Mouse (Mus musculus): ENCODE measurements around the gene Kcns1. TPM values are rescaled to one million over a fixed set of nuclear protein-coding genes. Genes with fewer than 3 reads are reported as not detected.

Kcns1 gene
- polyA plus RNA-seq, 1 experiment from 2014 or later, result 3.9 TPM

DNA sequence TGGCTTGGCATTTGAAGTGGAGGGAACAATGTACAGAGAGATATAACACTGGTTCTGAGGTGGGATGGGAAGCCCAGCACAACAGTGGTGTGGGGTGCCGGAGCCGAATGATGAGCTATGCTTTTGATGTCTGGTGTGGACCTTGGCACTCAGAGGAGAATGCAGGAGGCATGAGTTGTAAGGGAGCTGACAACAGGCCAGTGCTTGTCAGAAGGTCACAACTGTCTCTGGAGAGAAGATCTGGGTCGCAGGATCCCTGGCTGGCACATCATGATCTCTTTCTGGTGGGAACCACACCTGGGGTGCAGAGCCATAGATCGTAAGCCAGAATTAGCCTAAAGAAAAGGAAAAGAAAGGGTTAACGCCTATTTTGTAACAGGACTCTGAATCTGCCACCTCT lies 6.9 kb upstream of the Kcns1 start:
- 85% methylated on average over 5 of the region's 5 CpGs for WGBS
- no peaks in the 10 kb centered on the region for H3K4me1 ChIP-seq (ENCODE audit: control insufficient read depth, insufficient read depth, low read length)
- no peaks in the 10 kb centered on the region; the same call in 1 of the 2 replicates for H3K27me3 ChIP-seq (ENCODE audit: control insufficient read depth, insufficient read depth, low read depth, low read length)
- H3K4me3 ChIP-seq (ENCODE audit: low read depth, low read length), result no peak overlapping the region
- H3K9ac ChIP-seq (ENCODE audit: low read depth, low read length), result no peak overlapping the region
- no peak for ATAC-seq
- no peak overlapping the region for H3K27ac ChIP-seq (ENCODE audit: low read length)
- H3K4me2 ChIP-seq (ENCODE audit: low read length), result no peak overlapping the region
- no peaks in the 10 kb centered on the region for H3K36me3 ChIP-seq (ENCODE audit: control insufficient read depth, insufficient read depth, low read length)
- no peaks in the 10 kb centered on the region for H3K9me3 ChIP-seq (replicated peaks; ENCODE audit: control insufficient read depth, low read length, poor library complexity, severe bottlenecking)

DNA sequence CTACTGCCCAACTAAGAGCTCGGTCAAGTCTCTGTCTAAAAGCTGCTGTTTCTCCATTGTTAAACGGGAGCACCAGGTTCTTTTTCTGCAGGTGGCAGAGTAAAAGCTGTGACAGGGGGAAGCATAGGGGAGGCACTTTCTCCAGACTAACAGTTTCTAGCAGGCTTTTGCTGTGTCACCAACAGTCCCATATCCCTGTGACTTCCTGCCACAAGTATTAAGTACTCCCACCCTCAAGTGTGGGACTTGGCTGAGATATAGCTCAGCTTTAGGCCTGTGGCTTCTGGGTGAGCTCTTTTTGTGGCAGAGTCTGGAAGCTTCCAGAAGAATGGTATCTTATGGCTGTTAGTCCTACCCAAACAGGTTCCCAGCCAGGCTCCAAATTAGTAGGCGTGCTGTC lies 4.9 kb upstream of the Kcns1 start:
- no peak overlapping the region for H3K4me2 ChIP-seq (ENCODE audit: low read length)
- no peak overlapping the region for H3K9ac ChIP-seq (ENCODE audit: low read depth, low read length)
- no peak overlapping the region for H3K27ac ChIP-seq (ENCODE audit: low read length)
- H3K9me3 ChIP-seq (replicated peaks; ENCODE audit: control insufficient read depth, low read length, poor library complexity, severe bottlenecking), result no peaks in the 10 kb centered on the region
- ATAC-seq, result no peak
- peaks cover 12% of the 10 kb centered on the region for H3K27me3 ChIP-seq (ENCODE audit: control insufficient read depth, insufficient read depth, low read depth, low read length)
- no peak overlapping the region for H3K4me3 ChIP-seq (ENCODE audit: low read depth, low read length)
- peaks cover 3% of the 10 kb centered on the region for H3K4me1 ChIP-seq (ENCODE audit: control insufficient read depth, insufficient read depth, low read length)
- H3K36me3 ChIP-seq (ENCODE audit: control insufficient read depth, insufficient read depth, low read length), result no peaks in the 10 kb centered on the region
- 74% methylated on average over 3 of the region's 3 CpGs for WGBS

DNA sequence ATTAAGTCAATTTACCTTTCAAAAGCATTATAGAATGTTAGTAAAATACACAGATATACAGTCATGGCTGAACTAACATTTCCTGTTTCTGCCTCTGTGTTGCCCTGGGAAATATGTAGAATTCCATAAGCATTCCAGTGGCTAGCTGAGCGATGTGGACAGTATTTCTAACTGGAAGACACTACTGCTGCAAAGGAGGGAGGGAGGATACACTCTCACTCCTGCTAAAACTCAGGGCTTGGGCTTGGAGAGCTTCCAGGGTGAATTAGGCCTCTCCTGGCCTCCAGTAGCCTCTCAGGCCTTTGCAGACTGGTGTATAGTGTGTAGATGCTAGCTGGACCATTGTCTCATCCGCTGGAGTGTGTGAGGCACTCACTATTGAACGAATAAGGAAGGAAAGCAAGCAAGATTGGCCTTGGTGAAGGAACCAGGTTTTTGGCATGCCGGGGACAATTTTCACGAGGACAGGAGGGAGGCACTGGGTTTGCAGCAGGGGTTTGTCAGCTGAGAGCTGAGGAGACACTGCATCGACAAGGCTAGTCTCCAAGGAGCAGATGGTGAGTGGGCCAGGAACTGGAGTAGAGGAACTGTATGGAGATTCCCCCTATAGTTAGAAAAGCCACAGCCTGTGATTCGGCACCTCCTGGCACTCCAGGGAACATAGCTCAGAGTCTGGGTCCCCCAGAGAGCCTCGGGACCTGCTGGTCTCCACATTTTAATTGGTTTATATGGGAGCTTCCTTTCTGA lies 3.9 kb upstream of the Kcns1 start:
- H3K4me2 ChIP-seq (ENCODE audit: low read length), result no peak overlapping the region

DNA sequence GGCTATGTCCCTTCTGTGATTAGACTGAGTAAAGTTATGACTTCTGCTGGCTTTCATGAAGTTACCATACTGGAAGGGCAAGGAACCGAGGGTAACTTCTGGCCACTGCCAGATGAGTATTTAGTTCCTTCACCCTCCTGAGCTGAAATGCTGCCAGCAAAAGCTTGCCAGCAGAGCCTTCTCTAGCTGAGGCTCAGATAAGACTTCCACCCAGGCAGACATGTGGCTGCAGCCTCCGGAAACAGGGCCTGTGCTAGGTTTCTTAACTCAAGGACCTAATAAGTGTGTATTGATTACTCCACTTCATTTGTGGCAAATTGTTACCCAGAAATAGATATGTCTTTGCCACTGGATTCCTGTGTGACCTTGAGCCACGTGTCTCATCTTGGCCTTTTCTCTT lies 2.5 kb upstream of the Kcns1 start:
- H3K36me3 ChIP-seq (ENCODE audit: control insufficient read depth, insufficient read depth, low read length), result no peaks in the 10 kb centered on the region
- no peak for ATAC-seq
- no peak overlapping the region for H3K4me2 ChIP-seq (ENCODE audit: low read length)
- no peaks in the 10 kb centered on the region for H3K9me3 ChIP-seq (replicated peaks; ENCODE audit: control insufficient read depth, low read length, poor library complexity, severe bottlenecking)
- WGBS, result 71% methylated on average over 3 of the region's 3 CpGs
- H3K27ac ChIP-seq (ENCODE audit: low read length), result no peak overlapping the region
- H3K4me3 ChIP-seq (ENCODE audit: low read depth, low read length), result no peak overlapping the region
- H3K9ac ChIP-seq (ENCODE audit: low read depth, low read length), result no peak overlapping the region
- H3K4me1 ChIP-seq (ENCODE audit: control insufficient read depth, insufficient read depth, low read length), result peaks cover 8% of the 10 kb centered on the region
- peaks cover 35% of the 10 kb centered on the region for H3K27me3 ChIP-seq (ENCODE audit: control insufficient read depth, insufficient read depth, low read depth, low read length)

More for the DNA sequence above, 3.9 kb upstream of the Kcns1 start:
- H3K4me3 ChIP-seq (ENCODE audit: low read depth, low read length), result no peak overlapping the region
- peaks cover 8% of the 10 kb centered on the region for H3K4me1 ChIP-seq (ENCODE audit: control insufficient read depth, insufficient read depth, low read length)
- H3K36me3 ChIP-seq (ENCODE audit: control insufficient read depth, insufficient read depth, low read length), result no peaks in the 10 kb centered on the region
- 79% methylated on average over 8 of the region's 8 CpGs for WGBS
- peaks cover 20% of the 10 kb centered on the region for H3K27me3 ChIP-seq (ENCODE audit: control insufficient read depth, insufficient read depth, low read depth, low read length)
- H3K9me3 ChIP-seq (replicated peaks; ENCODE audit: control insufficient read depth, low read length, poor library complexity, severe bottlenecking), result no peaks in the 10 kb centered on the region
- no peak overlapping the region for H3K9ac ChIP-seq (ENCODE audit: low read depth, low read length)
- ATAC-seq, result no peak
- H3K27ac ChIP-seq (ENCODE audit: low read length), result no peak overlapping the region

DNA sequence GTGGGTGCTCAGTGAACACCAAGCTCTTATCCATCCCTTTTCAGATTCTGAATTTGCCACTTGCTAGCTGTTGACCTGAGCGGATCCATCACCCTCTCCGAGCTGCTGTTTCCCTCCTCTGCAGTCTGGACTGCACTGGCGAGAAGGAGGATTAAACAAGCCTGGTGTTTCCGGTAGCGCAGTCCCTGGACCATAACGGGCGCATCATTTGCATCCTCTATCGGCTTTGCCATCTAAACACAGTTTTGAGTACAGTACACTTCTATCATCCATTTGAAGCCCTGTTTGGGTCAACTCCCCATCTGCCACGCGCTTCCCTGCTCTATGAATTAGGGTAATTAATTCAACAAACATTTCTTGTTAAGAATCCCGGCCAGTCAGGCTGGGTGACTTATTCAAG lies 587 bp downstream of the Kcns1 start:
- Histone ChIP-seq H3K4me2 (ENCODE audit: low read length) (peak overlapping the region; percentile 73), H3K4me3 (ENCODE audit: low read depth, low read length) (peak overlapping the region; percentile 38; the same call in 1 of the 2 replicates), H3K4me1 (ENCODE audit: control insufficient read depth, insufficient read depth, low read length) (peaks cover 12% of the 10 kb centered on the region), H3K36me3 (ENCODE audit: control insufficient read depth, insufficient read depth, low read length) (no peaks in the 10 kb centered on the region), H3K27me3 (ENCODE audit: control insufficient read depth, insufficient read depth, low read depth, low read length) (peaks cover 62% of the 10 kb centered on the region), H3K9ac (ENCODE audit: low read depth, low read length) (no peak overlapping the region), H3K9me3 (replicated peaks; ENCODE audit: control insufficient read depth, low read length, poor library complexity, severe bottlenecking) (no peaks in the 10 kb centered on the region), H3K27ac (ENCODE audit: low read length) (no peak overlapping the region)
- ATAC-seq, result no peak
- WGBS, result 1% methylated on average over 11 of the region's 11 CpGs

DNA sequence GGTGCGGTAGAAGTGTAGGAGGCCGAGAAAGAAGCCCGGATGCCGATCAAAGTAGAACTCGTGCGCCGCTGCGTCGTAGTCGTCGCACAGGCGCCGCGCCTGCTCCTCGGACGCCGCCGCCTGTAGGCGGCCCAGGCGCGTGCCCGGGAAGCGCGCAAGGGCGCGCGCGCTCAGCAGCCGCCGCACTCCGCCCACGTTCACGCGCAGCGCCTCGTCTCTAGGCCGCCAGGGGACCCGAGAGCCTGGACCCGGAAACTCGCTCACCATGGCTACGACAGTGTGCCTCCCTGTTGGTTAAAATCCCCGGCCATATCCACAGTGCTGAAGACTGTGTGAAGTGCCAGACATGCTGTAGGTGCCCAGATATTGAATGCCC lies 2.4 kb downstream of the Kcns1 start:
- Histone ChIP-seq H3K27ac (ENCODE audit: low read length) (no peak overlapping the region), H3K27me3 (ENCODE audit: control insufficient read depth, insufficient read depth, low read depth, low read length) (peaks cover 62% of the 10 kb centered on the region), H3K4me2 (ENCODE audit: low read length) (peak overlapping the region; percentile 65), H3K9me3 (replicated peaks; ENCODE audit: control insufficient read depth, low read length, poor library complexity, severe bottlenecking) (no peaks in the 10 kb centered on the region), H3K9ac (ENCODE audit: low read depth, low read length) (peak overlapping the region; percentile 57), H3K4me3 (ENCODE audit: low read depth, low read length) (peak overlapping the region; percentile 44), H3K36me3 (ENCODE audit: control insufficient read depth, insufficient read depth, low read length) (no peaks in the 10 kb centered on the region), H3K4me1 (ENCODE audit: control insufficient read depth, insufficient read depth, low read length) (peaks cover 12% of the 10 kb centered on the region)
- ATAC-seq, result peak; percentile 52; the same call in 1 of the 2 replicates
- WGBS, result 11% methylated on average over 42 of the region's 42 CpGs

DNA sequence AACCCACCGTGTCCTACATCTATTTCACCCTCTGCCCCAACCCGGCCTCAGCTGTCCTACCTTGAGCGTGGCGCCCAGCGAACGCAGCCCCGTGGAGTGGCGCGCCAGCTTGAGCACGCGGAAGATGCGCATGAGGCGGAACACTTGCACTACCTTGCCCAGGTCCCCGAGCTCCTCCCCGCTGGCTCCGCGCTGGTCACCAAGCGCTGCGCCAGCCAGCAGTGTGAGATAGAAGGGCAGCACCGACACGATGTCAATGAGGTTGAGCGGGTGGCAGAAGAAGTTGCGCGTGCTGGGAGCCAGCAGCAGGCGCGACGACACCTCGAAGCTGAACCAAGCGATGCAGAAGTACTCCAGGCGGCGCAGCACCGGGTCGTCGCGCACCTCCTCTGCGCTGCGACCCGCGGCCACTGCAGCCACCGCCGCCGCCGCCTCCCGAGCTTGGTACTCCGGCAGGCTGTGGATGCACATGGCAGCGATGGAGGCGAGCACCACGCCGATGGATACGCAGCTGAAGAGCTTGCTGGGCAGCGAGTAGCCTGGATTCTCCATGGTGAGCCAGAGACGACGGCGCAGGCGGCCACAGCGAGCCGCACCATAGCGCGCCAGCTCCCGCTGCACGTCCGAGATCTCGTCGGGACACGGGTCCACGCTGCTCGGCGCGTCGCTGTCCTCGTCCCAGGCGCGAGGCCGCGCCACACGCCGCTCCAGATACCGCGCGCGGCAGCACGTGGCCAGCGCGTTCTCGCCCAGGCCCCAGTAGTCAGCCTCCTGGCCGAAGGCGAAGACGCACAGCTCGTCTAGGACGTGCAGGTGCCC lies 3.0 kb downstream of the Kcns1 start:
- peak; percentile 84 for ATAC-seq
- Histone ChIP-seq H3K4me2 (ENCODE audit: low read length) (peak overlapping the region; percentile 65), H3K27ac (ENCODE audit: low read length) (no peak overlapping the region), H3K36me3 (ENCODE audit: control insufficient read depth, insufficient read depth, low read length) (no peaks in the 10 kb centered on the region), H3K4me1 (ENCODE audit: control insufficient read depth, insufficient read depth, low read length) (peaks cover 12% of the 10 kb centered on the region), H3K9ac (ENCODE audit: low read depth, low read length) (peak overlapping the region; percentile 57), H3K9me3 (replicated peaks; ENCODE audit: control insufficient read depth, low read length, poor library complexity, severe bottlenecking) (no peaks in the 10 kb centered on the region), H3K27me3 (ENCODE audit: control insufficient read depth, insufficient read depth, low read depth, low read length) (peaks cover 62% of the 10 kb centered on the region), H3K4me3 (ENCODE audit: low read depth, low read length) (peak overlapping the region; percentile 44)
- WGBS, result 14% methylated on average over 85 of the region's 90 CpGs

DNA sequence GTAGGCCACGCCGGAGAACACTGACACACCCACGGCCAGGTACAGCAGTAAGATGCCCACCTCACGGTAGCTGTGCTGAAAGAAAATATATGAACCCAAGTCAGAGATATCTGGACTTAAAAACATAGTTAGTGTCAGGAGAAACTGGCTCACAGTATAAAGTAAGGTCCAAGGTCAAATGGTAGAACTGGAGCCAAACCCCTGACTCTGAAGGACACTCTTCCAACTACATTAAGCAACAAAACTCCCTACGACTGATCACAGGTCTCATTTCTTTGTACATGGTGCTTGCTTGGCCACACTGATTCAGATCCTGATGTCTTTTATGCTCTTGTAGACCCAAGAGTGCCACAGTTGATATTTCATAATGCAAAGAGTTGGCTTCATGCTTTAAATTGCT lies 6.0 kb downstream of the Kcns1 start:
- Histone ChIP-seq H3K9ac (ENCODE audit: low read depth, low read length) (no peak overlapping the region), H3K27me3 (ENCODE audit: control insufficient read depth, insufficient read depth, low read depth, low read length) (peaks cover 43% of the 10 kb centered on the region), H3K4me3 (ENCODE audit: low read depth, low read length) (no peak overlapping the region), H3K9me3 (replicated peaks; ENCODE audit: control insufficient read depth, low read length, poor library complexity, severe bottlenecking) (no peaks in the 10 kb centered on the region), H3K4me1 (ENCODE audit: control insufficient read depth, insufficient read depth, low read length) (peaks cover 4% of the 10 kb centered on the region), H3K36me3 (ENCODE audit: control insufficient read depth, insufficient read depth, low read length) (no peaks in the 10 kb centered on the region), H3K4me2 (ENCODE audit: low read length) (no peak overlapping the region), H3K27ac (ENCODE audit: low read length) (no peak overlapping the region)
- WGBS, result 96% methylated on average over 5 of the region's 5 CpGs
- ATAC-seq, result no peak

DNA sequence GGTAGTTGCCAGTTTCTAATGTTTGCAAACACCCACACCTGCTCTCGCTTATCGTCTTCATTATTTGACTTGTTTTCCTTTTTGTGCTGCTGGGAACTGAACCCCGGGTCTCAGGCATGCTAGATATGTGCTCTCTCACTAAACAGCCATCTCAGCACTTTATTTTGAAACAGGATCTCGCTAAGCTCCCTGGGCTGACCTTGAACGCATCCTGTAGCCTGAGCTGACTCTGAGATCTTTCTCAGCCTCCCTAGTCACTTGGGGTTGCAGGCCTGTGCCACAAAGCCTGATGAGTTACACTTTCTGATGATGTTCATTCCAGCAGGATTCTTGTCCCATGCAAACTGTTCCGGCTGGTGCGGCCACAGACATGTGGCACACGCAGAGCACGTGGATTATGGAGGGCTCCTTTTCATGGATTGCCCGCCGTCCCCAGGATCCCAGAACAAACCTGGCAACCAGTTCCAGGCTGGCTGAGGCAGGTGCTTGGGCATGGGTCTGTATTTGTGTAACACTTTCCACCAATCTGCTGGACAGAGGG lies 9.3 kb downstream of the Kcns1 start:
- Histone ChIP-seq H3K4me2 (ENCODE audit: low read length) (no peak overlapping the region), H3K4me1 (ENCODE audit: control insufficient read depth, insufficient read depth, low read length) (no peaks in the 10 kb centered on the region), H3K27me3 (ENCODE audit: control insufficient read depth, insufficient read depth, low read depth, low read length) (peaks cover 10% of the 10 kb centered on the region), H3K27ac (ENCODE audit: low read length) (no peak overlapping the region), H3K9me3 (replicated peaks; ENCODE audit: control insufficient read depth, low read length, poor library complexity, severe bottlenecking) (no peaks in the 10 kb centered on the region), H3K9ac (ENCODE audit: low read depth, low read length) (no peak overlapping the region), H3K36me3 (ENCODE audit: control insufficient read depth, insufficient read depth, low read length) (no peaks in the 10 kb centered on the region), H3K4me3 (ENCODE audit: low read depth, low read length) (no peak overlapping the region)
- no peak for ATAC-seq
- 86% methylated on average over 11 of the region's 11 CpGs for WGBS

Data from midbrain, embryonic 16.5 days (tissue).